In genomic region chr19:45158201-45158600, GRCm38 (mm10) we compare ENCODE assay signal across 24 mouse cellular contexts. TPM values are rescaled to one million over a fixed set of nuclear protein-coding genes. Genes with fewer than 3 reads are reported as not detected.
"Had no signal": no experiment of that assay in that cellular context is flagged by ENCODE, and none has a peak within 500 bp of the region (broad histone marks: within the 10 kb centered on the region; RNA-seq: fewer than 3 reads in every experiment).

No protein-coding gene starts in this region.

- H3K4me3 ChIP-seq: liver, embryonic 13.5 days; liver, embryonic 15.5 days; lung, embryonic 15.5 days; megakaryocyte, embryonic 14.5 days; neural tube, embryonic 12.5 days; stomach, embryonic 15.5 days had no signal

- DNase-seq: liver, embryonic 13.5 days; liver, postnatal 0 days; lung, adult 2 months; lung, postnatal 14 days; lung, postnatal 36 days; midbrain, embryonic 14.5 days; right cerebral cortex, postnatal 14 days; thymus, adult 2 months; thymus, postnatal 25 days; thymus, postnatal 4 days had no signal

- H3K36me3 ChIP-seq: liver, embryonic 13.5 days; liver, embryonic 15.5 days; lung, embryonic 15.5 days; neural tube, embryonic 12.5 days; stomach, embryonic 15.5 days had no signal

- ATAC-seq: liver, postnatal 0 days; lung, postnatal 0 days; midbrain, embryonic 16.5 days had no signal

- H3K27ac ChIP-seq: liver, embryonic 13.5 days; liver, embryonic 15.5 days; lung, embryonic 15.5 days; macrophage; neural tube, embryonic 12.5 days; stomach, embryonic 15.5 days; stomach, postnatal 0 days had no signal

- H3K9ac ChIP-seq: liver, embryonic 13.5 days; liver, embryonic 15.5 days; liver, postnatal 0 days; lung, embryonic 15.5 days; neural tube, embryonic 12.5 days; stomach, embryonic 15.5 days had no signal

- H3K9me3 ChIP-seq: liver, embryonic 13.5 days; liver, embryonic 15.5 days; lung, embryonic 15.5 days; megakaryocyte, embryonic 14.5 days; neural tube, embryonic 12.5 days; stomach, embryonic 15.5 days had no signal

- H3K4me2 ChIP-seq: liver, embryonic 13.5 days; liver, embryonic 15.5 days; lung, embryonic 15.5 days; neural tube, embryonic 12.5 days; stomach, embryonic 15.5 days had no signal

RNA-seq across cellular contexts. Expression of gene Tlx1, which starts 7.7 kb away (rescaled TPM):
- total RNA-seq: megakaryocyte progenitor cell, adult 5-6 weeks; monocyte, adult 5-6 weeks; neutrophil, adult 5-6 weeks had no signal
- polyA plus RNA-seq: liver, embryonic 13.5 days; liver, embryonic 15.5 days; liver, postnatal 0 days; lung, adult 2 months; lung, embryonic 15.5 days; lung, postnatal 0 days; macrophage; midbrain, embryonic 14.5 days; midbrain, embryonic 16.5 days; neural tube, embryonic 14.5 days; stomach, postnatal 0 days; urinary bladder, adult 2 months had no signal
